Mouse (Mus musculus): ENCODE results near the gene Rnf224.
A peak's percentile ranks its signal among the peaks of the same experiment; 100 is the strongest.

GRCm38 (mm10) chr2:25194486-25195171, 42.0 kb downstream of the Rnf224 start:
- TF ChIP-seq POLR2A (IDR thresholded peaks at IDR 0.05; ENCODE audit: borderline replicate concordance, extremely low read depth, low read depth, low read length) = 0 out of 2 replicates have a peak, but pooled peaks have one; percentile 28
- TF ChIP-seq CTCF (IDR thresholded peaks at IDR 0.05; ENCODE audit: insufficient read depth, low read length) = no peak
